Mouse (Mus musculus): Measurements from ENCODE around the gene Sec63.

GRCm38 (mm10) chr10:42868416-42868815, 107.1 kb downstream of the Sec63 start:
- TF ChIP-seq FLI1 (IDR thresholded peaks at IDR 0.05; ENCODE audit: low read length) (no peak), GATA1 (IDR thresholded peaks at IDR 0.05; ENCODE audit: borderline replicate concordance, low read length) (no peak)

All from megakaryocyte, embryonic 14.5 days (primary cell).